Mouse (Mus musculus) midbrain, embryonic 15.5 days (tissue): ENCODE measurements at regions not wholly inside any gene's neighbourhood (a gene's known extent, or its start where the extent isn't known, plus 50 kb on each side); places are given as distances from the start of the nearest gene placed in this dataset.

Source experiments
- ATAC-seq: fragments of 200-750 bp; cut with Nextera tagmentation; replicated peaks from 2 replicates; pipeline ENCODE4 v1.8.0; 2017; ENCODE audit warnings: moderate TSS enrichment
- H3K27ac ChIP-seq: fragments of 300-500 bp; sonication (generic); 2 replicates; pipeline ENCODE4 v1.5.1; 2015; ENCODE audit warnings: mild to moderate bottlenecking, inconsistent platforms
- H3K27me3 ChIP-seq: fragments of 300-500 bp; sonication (generic); replicated peaks from 2 replicates; pipeline ENCODE4 v1.6.1; 2015; ENCODE audit warnings: inconsistent platforms
- H3K36me3 ChIP-seq: fragments of 300-500 bp; sonication (generic); replicated peaks from 2 replicates; pipeline ENCODE4 v1.6.1; 2015; ENCODE audit warnings: inconsistent platforms
- H3K4me1 ChIP-seq: fragments of 300-500 bp; sonication (generic); 2 replicates; pipeline ENCODE4 v1.6.1; 2015; ENCODE audit warnings: inconsistent platforms
- H3K4me2 ChIP-seq: fragments of 300-500 bp; sonication (generic); 2 replicates; pipeline ENCODE4 v1.6.1; 2015; ENCODE audit warnings: inconsistent platforms, mild to moderate bottlenecking, moderate library complexity
- H3K4me3 ChIP-seq: fragments of 300-500 bp; sonication (generic); 2 replicates; pipeline ENCODE4 v1.5.1; 2015; ENCODE audit warnings: mild to moderate bottlenecking, inconsistent platforms
- H3K9ac ChIP-seq: fragments of 300-500 bp; sonication (generic); 2 replicates; pipeline ENCODE4 v1.6.1; 2015; ENCODE audit warnings: mild to moderate bottlenecking, inconsistent platforms
- H3K9me3 ChIP-seq: fragments of 300-500 bp; sonication (generic); 2 replicates; pipeline ENCODE4 v1.6.1; 2016; ENCODE audit warnings: inconsistent platforms
- WGBS: fragments of 180-500 bp; shearing (Covaris S2); methylation state at CpG from one replicate; pipeline ENCODE4 v1.1.7; 2015; ENCODE audit warnings: mixed read lengths; 5-methylcytosine and 5-hydroxymethylcytosine counted together

DNA sequence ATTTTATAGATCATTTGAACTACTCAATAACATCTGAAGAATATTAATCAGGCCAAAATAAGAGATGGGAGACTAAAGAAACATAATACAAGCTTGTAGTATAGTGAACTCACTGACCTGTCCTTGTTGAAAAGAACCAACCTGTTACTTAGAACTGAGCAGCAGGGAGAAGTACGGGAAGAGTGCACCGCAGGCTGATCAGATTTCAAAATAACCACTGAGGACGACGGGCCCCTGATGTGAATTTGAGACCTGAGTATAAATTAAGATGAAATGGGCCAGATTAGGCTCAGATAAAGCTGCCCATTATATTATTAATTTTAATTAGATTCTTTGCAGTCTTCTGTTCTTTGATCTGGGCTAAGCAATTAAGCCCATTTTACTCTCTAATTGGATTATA, 391.2 kb upstream of the Tyrp1 start:
- WGBS = 28% methylated on average over 4 of the region's 4 CpGs
- H3K27ac ChIP-seq = no peak overlapping the region
- no peak overlapping the region for H3K9ac ChIP-seq
- H3K27me3 ChIP-seq = no peaks in the 10 kb centered on the region
- ATAC-seq = no peak
- H3K36me3 ChIP-seq = no peaks in the 10 kb centered on the region
- H3K4me2 ChIP-seq = no peak overlapping the region
- no peaks in the 10 kb centered on the region for H3K4me1 ChIP-seq
- H3K4me3 ChIP-seq = no peak overlapping the region
- H3K9me3 ChIP-seq = no peaks in the 10 kb centered on the region

GRCm38 (mm10) chr4:80463615-80464014, 370.3 kb upstream of the Tyrp1 start:
- no peaks in the 10 kb centered on the region for H3K9me3 ChIP-seq
- no peak for ATAC-seq
- no peak overlapping the region for H3K4me3 ChIP-seq
- no peak overlapping the region for H3K27ac ChIP-seq
- H3K27me3 ChIP-seq = no peaks in the 10 kb centered on the region
- no peak overlapping the region for H3K4me2 ChIP-seq
- H3K4me1 ChIP-seq = no peaks in the 10 kb centered on the region
- H3K36me3 ChIP-seq = no peaks in the 10 kb centered on the region
- 71% methylated on average over 1 of the region's 1 CpGs for WGBS
- H3K9ac ChIP-seq = no peak overlapping the region

DNA sequence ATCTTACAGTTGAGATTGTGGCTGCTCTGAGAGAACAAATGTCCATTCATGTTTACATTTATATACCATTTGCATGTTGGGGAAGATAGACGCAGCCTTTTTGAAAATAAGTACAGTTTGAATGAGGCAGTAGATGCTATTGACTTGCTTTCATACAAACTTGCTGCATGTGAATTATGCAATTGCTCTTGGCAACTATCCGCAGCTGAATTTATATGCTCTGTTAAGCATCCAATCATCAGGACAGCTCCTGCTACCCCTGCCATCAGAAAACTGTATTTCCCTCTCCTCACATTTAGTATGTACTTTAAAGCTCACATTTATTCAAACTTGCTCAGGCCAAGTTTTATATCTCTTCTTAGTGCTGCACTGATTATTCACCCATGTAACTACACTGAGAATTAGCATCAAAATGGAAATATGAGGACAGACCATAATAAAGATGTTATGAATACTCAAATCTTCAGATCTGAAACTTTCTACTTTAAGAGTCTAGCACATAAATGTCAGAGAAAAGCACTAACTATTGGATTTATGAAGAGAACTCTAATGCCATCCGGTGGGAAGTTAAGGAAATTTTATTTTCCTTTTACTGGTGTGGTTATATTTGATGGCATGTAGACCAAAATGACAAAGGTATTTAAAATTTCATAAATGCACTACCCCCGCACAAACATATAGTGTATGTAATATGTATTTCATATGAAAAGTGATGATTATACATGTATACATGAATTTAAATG, 358.0 kb upstream of the Tyrp1 start:
- Histone ChIP-seq H3K36me3 (no peaks in the 10 kb centered on the region), H3K4me1 (no peaks in the 10 kb centered on the region), H3K9me3 (no peaks in the 10 kb centered on the region), H3K27ac (no peak overlapping the region), H3K9ac (no peak overlapping the region), H3K27me3 (no peaks in the 10 kb centered on the region), H3K4me3 (no peak overlapping the region), H3K4me2 (no peak overlapping the region)
- WGBS = 80% methylated on average over 4 of the region's 4 CpGs
- ATAC-seq = no peak

- 43% methylated on average over 2 of the region's 2 CpGs for WGBS
- Histone ChIP-seq H3K4me2 (no peak overlapping the region), H3K9me3 (no peaks in the 10 kb centered on the region), H3K36me3 (no peaks in the 10 kb centered on the region), H3K4me3 (no peak overlapping the region), H3K4me1 (peaks cover 13% of the 10 kb centered on the region), H3K27me3 (no peaks in the 10 kb centered on the region), H3K27ac (no peak overlapping the region), H3K9ac (no peak overlapping the region)
- peak; percentile 24; the same call in 1 of the 2 replicates for ATAC-seq
Observed at GRCm38 (mm10) chr4:80515087-80515486, 318.8 kb upstream of the Tyrp1 start.

GRCm38 (mm10) chr4:80517476-80518285, 316.2 kb upstream of the Tyrp1 start:
- Histone ChIP-seq H3K27me3 (no peaks in the 10 kb centered on the region), H3K36me3 (no peaks in the 10 kb centered on the region), H3K27ac (no peak overlapping the region), H3K4me3 (no peak overlapping the region), H3K9me3 (no peaks in the 10 kb centered on the region), H3K4me2 (peak overlapping the region; percentile 39), H3K4me1 (peaks cover 13% of the 10 kb centered on the region), H3K9ac (no peak overlapping the region)
- WGBS = 26% methylated on average over 12 of the region's 12 CpGs
- ATAC-seq = peak; percentile 81

DNA sequence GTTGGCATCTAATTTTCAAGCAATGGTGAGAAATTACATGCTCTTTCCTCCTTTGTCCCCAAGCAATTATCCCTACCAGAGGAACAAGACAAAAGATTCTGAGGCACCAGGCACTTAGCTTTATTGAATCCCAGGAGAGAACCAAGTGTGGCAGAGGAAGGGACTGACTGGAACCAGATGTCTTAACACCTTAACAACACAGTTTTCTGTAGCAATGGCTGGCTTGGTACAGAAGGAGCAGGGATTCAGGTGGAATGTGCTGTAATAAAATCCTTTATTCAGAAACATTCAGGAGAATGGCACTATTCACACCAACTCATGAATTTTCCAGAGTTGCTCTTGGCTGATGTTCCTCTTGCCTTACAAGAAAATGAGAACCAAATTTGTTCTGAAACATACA, 315.3 kb upstream of the Tyrp1 start:
- H3K4me2 ChIP-seq = no peak overlapping the region
- H3K9ac ChIP-seq = no peak overlapping the region
- H3K4me1 ChIP-seq = peaks cover 13% of the 10 kb centered on the region
- no peaks in the 10 kb centered on the region for H3K36me3 ChIP-seq
- H3K4me3 ChIP-seq = no peak overlapping the region
- no peak for ATAC-seq
- H3K27me3 ChIP-seq = no peaks in the 10 kb centered on the region
- no peak overlapping the region for H3K27ac ChIP-seq
- no peaks in the 10 kb centered on the region for H3K9me3 ChIP-seq

DNA sequence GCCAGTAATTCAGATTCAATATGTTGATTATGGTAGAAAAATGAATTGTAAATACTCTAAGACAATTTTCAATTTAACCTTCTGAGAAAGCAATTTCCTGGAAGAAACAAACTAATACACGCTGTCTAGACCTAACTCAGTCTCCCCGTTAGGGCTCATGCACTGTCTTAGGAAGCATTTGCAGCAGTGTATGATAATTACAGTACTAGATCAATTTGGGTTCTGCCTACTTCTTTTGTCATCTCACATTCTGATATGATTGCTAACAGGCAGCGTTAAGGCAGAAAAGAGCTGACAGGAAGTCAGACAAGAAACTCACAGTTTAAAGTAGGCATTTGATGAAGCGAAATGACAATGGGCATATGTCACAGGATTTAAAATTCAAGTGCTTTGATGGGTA, 294.1 kb upstream of the Tyrp1 start:
- Histone ChIP-seq H3K36me3 (no peaks in the 10 kb centered on the region), H3K27ac (no peak overlapping the region), H3K4me3 (no peak overlapping the region), H3K9ac (no peak overlapping the region), H3K9me3 (no peaks in the 10 kb centered on the region), H3K4me2 (no peak overlapping the region), H3K27me3 (no peaks in the 10 kb centered on the region), H3K4me1 (no peaks in the 10 kb centered on the region)
- ATAC-seq = no peak
- WGBS = 70% methylated on average over 4 of the region's 4 CpGs

DNA sequence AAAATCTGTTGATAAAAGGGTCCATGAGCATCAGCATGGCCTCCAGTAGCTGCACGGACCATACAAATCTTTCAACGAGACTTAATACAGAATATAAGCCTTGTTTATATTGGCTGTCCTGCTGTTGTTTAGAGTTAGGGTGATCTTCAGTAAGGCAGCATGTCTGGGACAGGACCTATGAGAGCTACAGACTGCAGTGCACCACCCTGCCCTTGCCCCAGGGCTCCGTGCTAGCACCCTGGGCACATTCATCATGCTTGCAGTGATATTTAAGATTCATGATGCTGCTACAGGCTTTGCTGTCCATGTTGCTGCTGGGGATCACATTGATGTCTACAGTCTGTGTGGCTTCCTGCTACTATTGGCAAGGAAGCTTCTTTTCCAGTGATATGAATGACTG, 288.8 kb upstream of the Tyrp1 start:
- H3K4me1 ChIP-seq = no peaks in the 10 kb centered on the region
- H3K4me2 ChIP-seq = no peak overlapping the region
- H3K27me3 ChIP-seq = no peaks in the 10 kb centered on the region
- H3K9me3 ChIP-seq = no peaks in the 10 kb centered on the region
- no peak overlapping the region for H3K27ac ChIP-seq
- ATAC-seq = no peak
- no peaks in the 10 kb centered on the region for H3K36me3 ChIP-seq
- no peak overlapping the region for H3K4me3 ChIP-seq
- H3K9ac ChIP-seq = no peak overlapping the region
- 81% methylated on average over 3 of the region's 3 CpGs for WGBS

GRCm38 (mm10) chr4:80589438-80589837, 244.5 kb upstream of the Tyrp1 start:
- Histone ChIP-seq H3K4me3 (no peak overlapping the region), H3K36me3 (no peaks in the 10 kb centered on the region), H3K4me2 (no peak overlapping the region), H3K9ac (no peak overlapping the region), H3K9me3 (no peaks in the 10 kb centered on the region), H3K27me3 (no peaks in the 10 kb centered on the region), H3K4me1 (no peaks in the 10 kb centered on the region), H3K27ac (no peak overlapping the region)
- ATAC-seq = no peak
- WGBS = 84% methylated on average over 4 of the region's 4 CpGs

- Histone ChIP-seq H3K4me1 (no peaks in the 10 kb centered on the region), H3K4me3 (no peak overlapping the region), H3K36me3 (no peaks in the 10 kb centered on the region), H3K9me3 (no peaks in the 10 kb centered on the region), H3K4me2 (no peak overlapping the region), H3K9ac (no peak overlapping the region), H3K27me3 (no peaks in the 10 kb centered on the region), H3K27ac (no peak overlapping the region)
- 79% methylated on average over 4 of the region's 4 CpGs for WGBS
- ATAC-seq = no peak
Observed at GRCm38 (mm10) chr4:80628271-80628670, 205.7 kb upstream of the Tyrp1 start.

DNA sequence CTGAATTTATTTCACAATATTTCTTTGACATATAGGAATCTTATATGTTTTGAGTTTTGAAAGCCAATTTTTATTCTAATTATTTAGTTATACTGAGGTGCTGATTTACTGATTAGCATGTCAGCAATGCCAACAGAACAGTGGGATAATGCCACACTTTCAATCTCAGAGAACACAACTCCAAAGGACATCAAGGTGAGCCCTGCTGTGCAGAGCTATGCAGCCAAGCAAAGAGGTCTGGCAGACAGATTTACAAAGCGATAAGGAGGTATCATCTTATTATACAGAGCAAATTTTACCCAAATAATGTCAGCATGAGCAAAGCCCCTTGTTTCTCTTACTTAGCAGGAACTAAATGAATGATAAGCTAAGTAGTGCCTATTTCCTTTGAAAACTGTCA, 204.7 kb upstream of the Tyrp1 start:
- Histone ChIP-seq H3K4me1 (no peaks in the 10 kb centered on the region), H3K4me2 (no peak overlapping the region), H3K27ac (no peak overlapping the region), H3K27me3 (no peaks in the 10 kb centered on the region), H3K36me3 (no peaks in the 10 kb centered on the region), H3K9ac (no peak overlapping the region), H3K9me3 (no peaks in the 10 kb centered on the region), H3K4me3 (no peak overlapping the region)
- no peak for ATAC-seq
- 76% methylated on average over 1 of the region's 1 CpGs for WGBS

- ATAC-seq = no peak
- H3K36me3 ChIP-seq = no peaks in the 10 kb centered on the region
- H3K27me3 ChIP-seq = no peaks in the 10 kb centered on the region
- H3K9ac ChIP-seq = no peak overlapping the region
- no peaks in the 10 kb centered on the region for H3K9me3 ChIP-seq
- no peak overlapping the region for H3K27ac ChIP-seq
- no peaks in the 10 kb centered on the region for H3K4me1 ChIP-seq
- H3K4me2 ChIP-seq = no peak overlapping the region
- no peak overlapping the region for H3K4me3 ChIP-seq
Observed at GRCm38 (mm10) chr4:80630260-80630659, 203.7 kb upstream of the Tyrp1 start.

- ATAC-seq = no peak
- WGBS = 80% methylated on average over 4 of the region's 4 CpGs
- no peak overlapping the region for H3K9ac ChIP-seq
Observed at GRCm38 (mm10) chr4:80631041-80631440, 202.9 kb upstream of the Tyrp1 start.

More at GRCm38 (mm10) chr4:80631041-80631440, 202.9 kb upstream of the Tyrp1 start:
- Histone ChIP-seq H3K4me3 (no peak overlapping the region), H3K9me3 (no peaks in the 10 kb centered on the region), H3K27me3 (no peaks in the 10 kb centered on the region), H3K27ac (no peak overlapping the region), H3K4me2 (no peak overlapping the region), H3K36me3 (no peaks in the 10 kb centered on the region), H3K4me1 (no peaks in the 10 kb centered on the region)
